Mouse (Mus musculus) MN1 (cell line): ENCODE measurements around the gene Ggt6.
"Not testable (repeated sequence)": the region's sequence is repeated elsewhere in the genome, so short reads cannot be mapped to it uniquely, and the experiment has no call there.

Experiments
- DNase-seq: peaks from one replicate; pipeline ENCODE4 v3.0.0-alpha.2; 2016; ENCODE audit warnings: low spot score

Ggt6 gene

DNA sequence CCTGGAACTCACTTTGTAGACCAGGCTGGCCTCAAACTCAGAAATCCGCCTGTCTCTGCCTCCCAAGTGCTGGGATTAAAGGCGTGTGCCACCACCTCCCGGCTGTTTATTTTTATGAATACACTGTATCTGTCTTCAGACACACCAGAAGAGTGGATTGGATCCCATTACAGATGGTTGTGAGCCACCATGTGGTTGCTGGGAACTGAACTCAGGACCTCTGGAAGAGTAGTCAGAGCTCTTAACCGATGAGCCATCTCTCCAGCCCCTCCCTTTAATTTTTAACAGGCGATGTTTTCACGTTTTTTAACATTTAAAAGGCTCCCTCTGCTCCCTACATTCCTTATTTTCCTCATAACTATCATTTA lies 5.3 kb downstream of the Ggt6 start:
- DNase-seq: not testable (repeated sequence)

DNA sequence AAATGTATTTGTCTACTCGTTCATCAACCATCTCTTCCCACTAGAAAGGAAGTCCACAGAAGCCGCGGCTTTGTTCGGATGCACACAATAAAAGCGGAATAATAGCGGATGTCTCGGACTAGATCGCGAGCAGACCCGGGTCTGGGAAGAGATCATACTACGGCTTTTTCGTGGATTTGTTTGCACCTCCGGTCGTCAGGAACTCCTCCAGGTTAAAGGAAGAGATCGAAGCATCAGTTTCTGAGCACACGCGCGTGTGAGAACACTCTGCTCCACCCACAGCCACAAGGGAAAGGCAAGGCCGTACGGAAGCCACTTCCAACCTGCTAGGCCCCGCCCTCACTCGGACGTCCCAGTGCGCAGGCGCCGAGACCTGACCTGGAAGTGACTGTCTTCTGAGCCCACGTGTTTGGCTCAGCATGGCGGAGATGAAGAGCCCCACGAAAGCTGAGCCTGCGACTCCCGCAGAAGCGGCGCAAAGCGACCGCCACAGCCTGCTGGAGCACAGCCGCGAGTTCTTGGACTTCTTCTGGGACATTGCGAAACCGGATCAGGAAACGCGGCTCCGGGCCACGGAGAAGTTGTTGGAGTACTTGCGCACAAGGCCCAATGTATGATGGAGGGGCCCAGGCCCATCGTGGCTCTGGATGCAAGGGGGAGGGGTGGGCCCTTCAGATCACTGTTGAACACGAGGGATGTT lies 5.8 kb downstream of the Ggt6 start, which contains the start of gene Mybbp1a:
Gene Mybbp1a (plus strand): TSS at position 391 of the 700 bp plus-strand sequence.
- DNase-seq: peak; percentile 98

DNA sequence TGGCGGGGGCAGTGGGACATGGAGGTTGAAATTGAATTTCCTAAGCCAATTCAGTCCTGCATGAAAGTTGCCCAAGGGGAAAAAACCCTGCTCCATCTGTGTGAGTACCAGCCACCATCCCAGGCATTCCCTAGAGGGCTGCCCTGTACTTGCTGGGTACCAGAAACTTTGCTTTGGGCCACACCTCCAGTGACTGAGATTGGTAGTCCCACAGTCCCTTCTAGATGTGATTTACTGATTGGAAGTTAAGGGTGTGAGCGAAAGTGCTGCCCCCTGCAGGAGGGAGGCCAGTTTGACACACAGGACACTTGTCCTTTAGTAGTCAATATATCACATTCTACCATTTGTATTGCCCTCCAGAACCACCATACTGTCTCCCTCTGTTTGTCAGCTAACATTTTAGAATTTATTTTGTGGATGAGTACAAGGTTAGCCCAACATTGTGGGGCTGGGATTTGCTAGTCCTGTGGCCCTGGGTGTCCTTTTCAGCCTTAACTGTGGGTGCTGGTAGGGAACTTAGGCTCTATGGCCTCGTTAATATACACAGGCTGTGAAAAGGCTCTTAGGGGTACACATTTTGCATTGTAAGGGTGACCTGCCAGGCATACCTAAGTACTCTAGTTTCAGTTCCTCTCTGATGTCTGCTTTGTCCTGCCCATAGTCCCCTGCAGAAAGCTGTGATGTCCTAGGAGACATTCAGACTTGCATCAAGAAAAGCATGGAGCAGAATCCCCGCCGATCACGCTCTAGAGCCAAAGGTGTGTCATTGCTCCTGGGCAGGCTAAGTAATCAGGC lies 11.2 kb downstream of the Ggt6 start:
- peak; percentile 41 for DNase-seq

DNA sequence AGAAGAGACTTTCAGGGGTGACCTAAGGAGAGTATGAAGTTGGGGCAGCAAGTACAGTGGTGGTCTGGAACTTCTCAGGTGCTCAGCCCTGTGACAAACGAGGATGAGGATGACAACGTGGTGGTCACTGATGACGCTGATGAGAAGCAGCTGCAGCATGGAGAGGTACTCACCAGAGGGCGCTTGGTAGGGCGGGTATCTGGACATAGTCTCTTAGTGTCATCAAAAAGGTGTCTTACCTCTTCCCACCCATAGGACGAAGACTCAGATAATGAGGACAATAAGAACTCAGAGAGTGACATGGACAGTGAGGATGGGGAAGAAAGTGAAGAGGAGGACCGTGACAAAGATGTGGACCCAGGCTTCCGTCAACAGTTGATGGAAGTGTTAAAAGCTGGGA lies 12.1 kb downstream of the Ggt6 start:
- DNase-seq: no peak

DNA sequence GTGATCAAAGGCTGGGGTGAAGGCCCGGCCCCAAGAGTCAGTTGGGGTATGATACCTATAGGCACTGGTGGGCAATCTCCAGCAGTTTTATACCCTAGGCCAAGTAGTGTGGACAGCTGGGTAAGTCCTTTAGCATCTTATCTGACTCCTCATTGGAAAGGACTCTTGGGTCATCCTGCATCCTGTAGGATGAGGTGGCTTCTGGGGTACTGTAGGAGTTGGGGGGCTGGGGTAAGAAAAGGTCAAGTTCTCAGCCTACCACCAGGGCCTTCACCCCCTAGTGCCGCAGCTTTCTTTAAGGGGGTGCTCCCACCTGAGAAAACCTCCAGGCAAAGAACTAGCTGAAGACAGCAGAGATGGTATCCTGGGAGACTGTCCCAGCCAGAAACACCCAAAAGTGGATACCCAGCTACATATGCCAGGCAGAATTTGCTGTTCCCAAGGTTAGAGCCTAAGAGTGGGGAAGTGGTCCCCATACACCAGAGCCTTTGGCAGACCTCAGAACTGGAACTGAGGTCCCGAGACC lies 16.9 kb downstream of the Ggt6 start:
- no peak for DNase-seq

DNA sequence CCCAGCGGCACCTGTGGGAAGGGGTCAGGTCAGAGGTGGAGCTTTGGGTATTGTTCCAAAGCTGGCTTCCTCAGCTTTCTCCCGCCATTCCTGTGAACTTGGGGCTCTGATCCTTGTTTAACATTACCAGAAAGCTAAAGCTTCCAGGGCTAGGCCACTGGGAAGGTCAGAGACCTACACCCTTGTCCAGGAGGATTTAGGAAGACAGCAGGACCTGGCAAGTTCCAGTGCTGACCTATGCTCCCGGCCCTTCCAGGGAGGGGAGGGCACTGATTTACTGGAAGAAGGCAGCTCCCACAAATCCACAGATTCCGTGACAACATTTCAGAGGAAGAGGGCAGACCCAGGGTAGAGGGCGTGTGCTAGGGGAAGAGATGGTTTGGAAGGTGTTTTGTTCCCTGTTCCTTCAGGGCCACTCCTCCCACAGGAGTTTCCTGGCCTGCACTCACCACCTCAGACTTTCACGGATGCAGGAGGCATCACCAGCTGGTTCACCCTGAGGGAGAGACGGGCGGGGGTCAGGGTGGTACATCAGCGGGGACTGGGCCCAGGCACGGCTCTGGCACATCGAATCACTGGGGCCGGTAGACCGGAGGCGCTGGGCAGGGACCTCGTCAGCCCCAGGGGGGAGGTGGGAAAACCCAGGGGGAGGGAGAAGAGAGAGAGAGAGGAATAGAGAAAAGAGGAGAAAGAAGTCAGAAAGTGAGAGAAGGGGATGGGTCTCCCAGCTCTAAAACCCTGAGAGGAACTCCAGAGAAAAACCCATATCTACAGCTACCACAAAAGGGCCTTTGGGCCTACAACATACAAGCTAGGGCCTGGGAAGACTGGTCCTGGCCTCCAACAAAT lies 18.0 kb downstream of the Ggt6 start:
- DNase-seq: no peak

DNA sequence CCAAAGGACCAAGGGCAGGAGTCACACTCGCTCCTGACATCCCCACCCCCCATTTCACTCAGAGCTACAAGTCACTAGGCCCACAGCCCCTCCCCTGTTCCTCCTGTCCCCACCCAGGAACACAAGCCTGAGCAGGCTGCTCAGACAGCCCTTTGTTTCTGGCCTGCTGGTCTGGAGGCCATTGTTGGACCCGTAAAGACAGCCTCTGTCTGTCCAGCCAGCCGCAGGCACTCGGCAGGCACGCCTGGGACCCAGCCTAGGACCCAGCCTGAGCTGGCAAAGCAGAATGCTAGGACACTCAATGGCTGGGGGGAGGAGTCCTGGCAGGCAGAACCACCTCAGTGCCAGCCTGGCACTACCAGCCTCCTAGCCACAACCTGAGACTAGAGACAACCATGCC lies 20.4 kb downstream of the Ggt6 start:
- DNase-seq: no peak

DNA sequence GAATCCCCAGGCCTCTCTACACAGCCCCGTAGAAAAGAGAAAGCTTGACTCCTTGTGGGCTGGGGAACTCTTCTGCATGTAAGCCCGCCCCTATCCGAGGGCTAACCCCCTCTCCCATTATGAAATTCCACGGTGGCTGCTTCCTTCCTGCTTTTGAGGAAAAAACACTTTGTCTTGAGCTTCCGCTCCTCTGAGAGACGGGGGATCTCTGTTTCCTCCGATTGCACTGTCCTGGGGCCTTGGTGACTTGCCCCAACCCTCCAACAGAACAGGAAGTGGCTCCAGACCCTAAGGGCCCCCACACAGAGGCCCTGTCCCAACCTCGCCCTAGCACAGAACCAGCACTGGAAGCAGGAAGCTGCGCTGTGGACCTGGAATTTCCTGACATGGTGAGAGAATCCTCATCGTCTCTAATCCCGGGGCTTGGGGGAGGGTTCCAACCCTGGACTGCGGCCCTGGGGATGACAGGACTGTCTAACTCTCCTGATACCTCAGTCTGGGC lies 22.7 kb downstream of the Ggt6 start:
- DNase-seq: no peak

DNA sequence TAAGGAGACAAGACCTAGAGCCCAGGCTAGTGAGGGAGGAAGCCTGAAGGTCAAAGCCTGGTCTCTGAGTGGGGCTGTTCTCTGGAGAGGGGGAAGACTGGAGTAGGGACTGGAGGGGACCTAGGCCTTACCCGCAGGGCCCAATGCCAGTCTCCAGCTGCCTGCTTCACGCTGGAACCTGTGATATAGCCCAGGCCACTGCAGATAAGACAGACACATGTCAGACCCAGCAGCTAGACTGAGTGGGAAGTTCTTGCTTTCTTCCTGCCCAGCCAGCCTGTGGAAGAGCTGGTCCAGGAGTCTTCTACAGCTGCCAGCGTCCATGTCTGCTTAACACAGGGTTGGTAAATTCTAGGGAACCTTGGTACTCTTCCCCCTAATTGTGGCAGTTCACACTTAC lies 23.2 kb downstream of the Ggt6 start:
- no peak for DNase-seq

DNA sequence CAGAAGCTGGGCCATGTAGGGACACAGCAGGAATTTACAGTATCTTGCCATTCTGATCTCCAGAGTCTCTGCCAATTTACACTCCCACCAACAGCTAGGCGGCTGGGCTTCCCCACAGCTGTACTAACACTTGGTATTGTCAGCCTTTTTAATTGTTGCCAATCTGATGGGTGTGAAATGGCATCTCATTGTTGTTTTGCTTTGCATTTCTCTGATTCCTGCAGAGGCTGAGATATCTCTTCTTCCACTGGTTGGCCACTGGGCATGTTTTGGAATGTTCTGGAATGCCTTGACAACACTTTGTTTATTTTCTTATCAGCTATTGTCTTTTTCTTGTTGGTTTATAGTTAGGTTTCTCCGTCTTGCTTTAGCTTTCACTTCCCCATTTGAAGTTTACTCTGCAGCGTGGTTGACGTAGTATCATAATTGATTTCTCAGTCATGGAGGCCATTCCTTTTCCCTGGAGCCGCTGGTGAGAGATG lies 26.2 kb downstream of the Ggt6 start:
- DNase-seq: no peak

DNA sequence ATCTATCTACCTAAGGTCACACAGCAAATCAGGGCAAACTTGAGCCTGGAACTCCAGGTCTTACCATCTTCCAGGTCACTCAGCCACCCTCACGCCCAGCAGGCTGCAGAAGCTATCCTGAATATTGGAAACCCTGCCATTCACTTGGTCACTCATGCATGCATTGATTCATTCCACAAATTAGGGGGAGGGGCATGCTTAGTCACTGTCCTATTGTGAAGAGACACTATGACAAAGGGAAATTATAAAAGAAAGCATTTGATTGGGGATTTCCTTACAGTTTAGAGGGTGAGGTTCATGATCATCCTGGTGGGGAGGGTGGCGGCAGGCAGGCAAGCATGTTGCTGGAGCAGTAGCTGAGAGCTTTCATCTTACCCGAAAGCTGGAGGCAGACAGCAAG lies 29.5 kb downstream of the Ggt6 start:
- no peak for DNase-seq

DNA sequence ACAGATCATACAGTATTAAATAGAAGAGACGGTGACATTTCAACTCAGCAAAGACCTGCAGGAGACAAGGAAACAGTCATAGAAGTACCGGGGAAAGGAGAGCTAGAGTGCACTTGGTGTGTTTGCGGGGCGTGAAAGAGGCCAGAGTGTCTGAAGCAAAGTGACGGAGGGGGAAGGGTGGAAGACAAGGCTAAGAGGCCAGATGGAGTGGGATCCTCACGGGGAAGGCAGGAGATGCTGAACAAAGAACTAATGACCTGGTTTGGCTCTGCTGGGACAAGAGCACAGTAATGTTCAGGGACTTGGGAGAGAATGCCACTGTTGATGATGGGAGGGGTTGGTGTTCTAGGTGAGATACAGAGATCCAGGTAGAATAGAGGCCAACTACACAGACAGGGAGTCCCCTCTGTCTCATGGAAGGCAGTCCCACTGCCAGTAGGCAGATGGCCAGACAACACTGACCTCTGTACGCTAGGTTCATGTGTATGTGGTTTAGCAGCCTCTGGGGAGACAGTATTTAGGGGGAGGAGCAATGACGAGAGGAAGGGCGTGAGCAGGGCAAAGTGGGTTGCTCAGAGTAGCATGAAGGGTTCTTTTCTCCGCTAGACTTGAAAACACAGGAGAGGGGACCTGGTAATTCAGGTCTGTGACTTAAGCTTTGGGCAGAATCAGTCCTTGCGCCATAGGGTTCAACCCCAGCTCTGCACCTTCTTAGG lies 30.8 kb downstream of the Ggt6 start:
- DNase-seq: no peak

DNA sequence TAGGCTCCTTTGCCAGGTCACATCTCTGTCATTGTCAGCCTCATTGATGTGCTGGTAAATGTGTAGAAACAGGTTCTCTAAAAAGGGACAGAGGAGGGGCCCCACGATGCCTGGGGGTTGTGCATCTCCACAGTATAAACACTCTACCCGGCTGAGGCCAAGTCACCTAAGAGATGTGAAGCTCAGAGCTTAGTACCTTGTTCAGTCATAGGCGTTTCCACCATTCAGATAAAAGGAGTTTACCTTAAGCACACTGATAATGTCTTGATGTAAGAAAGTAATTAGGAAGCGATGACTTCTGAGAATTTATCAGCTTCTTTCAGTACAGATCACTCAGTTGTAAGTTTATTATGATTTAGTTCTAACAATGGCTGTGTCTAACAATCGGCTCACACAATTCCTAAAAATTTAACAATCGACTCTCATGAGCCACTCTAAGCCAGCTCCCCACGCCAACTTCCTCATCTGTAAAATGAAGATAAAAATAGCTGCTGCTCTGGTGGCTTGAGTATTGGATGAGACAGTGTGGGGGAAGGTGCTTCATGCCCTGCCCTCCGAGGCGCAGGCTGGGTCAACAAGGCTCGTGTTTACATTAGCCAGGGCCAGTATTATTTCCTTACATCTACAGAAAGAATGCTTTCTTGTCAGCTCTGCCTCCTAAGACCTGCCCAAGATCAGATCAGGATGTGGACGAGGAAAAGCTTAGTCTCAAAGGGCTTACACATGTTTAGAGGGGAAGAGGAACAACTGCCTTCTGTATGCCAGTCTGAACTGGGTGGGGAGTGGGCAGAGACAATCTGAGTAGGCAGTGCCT lies 31.6 kb downstream of the Ggt6 start:
- DNase-seq: no peak

DNA sequence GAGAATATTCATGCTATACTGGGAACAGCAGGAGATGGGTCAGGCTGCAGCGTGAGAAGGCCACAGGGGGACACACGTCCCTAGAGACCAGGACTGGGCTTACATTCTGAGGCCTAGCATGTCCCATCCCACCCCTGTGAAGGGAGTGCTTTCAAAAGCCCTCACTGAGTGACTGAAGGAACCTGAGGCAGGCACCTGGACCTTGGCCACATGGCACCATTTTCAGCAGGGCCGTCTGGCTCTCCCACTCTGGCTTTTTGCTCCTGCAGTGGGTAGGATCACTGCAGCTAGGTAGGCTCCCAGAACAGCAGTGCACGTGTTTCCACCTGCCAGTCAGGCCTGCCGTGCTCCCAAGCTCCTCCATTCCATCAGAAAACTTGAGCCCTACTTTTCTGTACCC lies 33.2 kb downstream of the Ggt6 start:
- no peak for DNase-seq

DNA sequence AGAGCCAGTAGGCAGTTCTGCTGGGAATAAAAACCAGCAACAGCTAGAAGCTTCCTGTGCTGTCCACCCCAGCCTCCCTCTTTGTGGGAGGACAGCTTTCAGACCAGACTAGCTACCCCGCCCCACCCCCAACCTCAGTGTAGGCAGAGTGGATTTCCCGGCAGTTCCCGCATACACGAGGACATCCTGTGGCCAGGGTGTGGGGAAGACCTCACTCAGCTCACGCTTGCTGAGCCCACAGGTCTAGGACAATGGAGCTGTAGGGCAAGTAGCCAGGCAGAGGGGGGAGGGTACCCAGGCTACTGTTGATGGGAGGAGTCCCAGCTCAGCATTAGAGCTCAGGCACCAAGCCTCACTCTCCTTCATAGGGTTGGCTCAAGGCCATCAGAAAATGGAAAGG lies 33.9 kb downstream of the Ggt6 start:
- DNase-seq: peak; percentile 35

DNA sequence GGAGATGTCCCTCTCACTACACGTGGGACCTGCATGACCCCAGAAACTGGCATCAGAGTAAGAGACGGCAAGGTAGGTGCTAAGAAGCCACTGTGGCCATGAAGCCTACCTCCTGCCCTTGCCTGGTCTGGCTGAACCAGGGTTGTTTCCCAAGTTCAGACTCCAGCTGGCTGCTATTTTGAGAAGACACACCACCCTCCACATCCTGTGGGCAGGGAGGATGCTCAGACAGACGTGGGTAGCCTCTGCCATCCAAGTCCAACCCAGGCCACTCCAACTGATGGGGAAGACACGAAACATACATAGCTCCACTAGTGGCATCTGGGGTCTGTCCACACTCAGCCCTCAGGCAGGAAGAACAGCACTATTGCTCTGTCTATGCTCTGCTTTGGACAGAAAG lies 34.7 kb downstream of the Ggt6 start:
- no peak for DNase-seq

DNA sequence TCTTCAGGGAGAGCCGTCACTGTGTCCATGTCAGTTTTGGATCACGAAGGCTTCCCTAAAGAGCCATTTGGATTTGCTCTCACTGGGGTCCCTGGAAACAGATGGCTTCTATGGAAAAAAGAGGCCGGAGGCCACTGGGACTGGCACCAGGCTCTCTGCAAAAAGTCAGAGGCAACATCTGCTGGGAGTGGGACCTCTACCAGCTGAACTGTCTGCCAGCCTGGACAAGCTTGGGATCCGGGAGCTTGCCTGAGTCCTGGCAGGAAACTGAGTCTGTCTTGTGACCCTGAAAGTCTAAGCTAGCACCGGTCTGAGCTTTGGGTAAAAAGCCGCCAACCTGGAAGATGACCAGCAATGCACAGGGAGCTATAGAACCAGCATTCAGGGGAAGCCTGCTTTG lies 36.1 kb downstream of the Ggt6 start:
- DNase-seq: no peak

DNA sequence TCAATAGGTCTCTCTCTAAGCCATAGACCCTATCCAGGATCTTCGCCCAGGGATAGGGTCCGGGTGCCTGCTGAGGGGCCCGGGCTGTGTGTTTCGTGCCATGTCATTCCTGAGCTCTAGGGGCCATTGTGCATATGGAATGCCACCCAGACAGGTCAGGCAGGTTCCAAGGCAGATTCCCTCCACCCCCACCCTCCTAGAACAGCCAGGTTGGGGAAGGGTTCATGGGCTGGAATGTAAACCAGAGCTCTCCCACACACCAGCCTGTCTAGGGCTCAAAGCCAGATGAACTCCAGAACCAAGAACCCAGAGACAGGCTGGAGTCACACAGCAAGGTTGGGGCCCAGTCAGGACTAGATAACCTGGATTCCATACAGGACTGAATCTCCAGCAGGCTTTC lies 38.2 kb downstream of the Ggt6 start:
- no peak for DNase-seq

DNA sequence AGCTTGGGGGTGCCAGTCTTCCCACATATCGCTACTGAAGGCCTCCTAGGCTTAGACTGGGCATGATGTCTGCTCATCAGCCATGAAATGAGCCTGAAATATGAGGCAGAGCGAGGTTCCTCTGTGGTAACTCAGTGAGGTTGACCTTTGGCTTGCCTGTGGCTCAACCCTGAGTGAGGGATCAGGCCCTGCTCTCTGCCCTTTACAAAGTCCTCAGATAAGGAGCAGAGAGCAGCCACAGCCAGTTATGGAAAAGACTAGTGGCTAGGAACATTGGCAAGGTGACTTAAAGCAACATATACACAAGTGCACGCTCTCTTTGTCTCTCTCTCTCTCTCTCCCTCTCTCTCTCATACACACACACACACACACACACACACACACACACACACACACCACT lies 39.6 kb downstream of the Ggt6 start:
- DNase-seq: no peak

DNA sequence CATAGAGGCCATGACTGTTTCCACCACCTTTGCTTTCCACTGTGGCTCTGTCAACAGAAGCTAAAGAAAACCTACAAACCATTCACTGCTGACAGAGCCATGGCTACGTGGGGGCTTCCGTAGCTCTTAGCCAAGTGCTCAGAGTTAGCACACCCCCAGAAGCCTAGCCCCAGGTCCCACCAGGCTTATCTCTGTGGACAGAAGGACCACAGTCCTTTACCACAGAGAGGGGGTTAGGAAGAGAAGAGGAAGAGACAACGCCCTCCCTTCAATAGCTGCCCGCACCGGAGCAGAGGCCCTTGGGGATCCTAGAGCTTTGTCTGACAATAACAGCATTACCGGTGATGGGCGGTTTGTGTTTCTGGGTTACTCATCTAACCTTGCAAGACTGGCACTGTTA lies 40.1 kb downstream of the Ggt6 start:
- DNase-seq: no peak
